Mouse (Mus musculus) cortical plate, adult 2 months (tissue): ENCODE data around the gene Bmp8a.

Source experiments
- CTCF ChIP-seq: fragments of 200-500 bp; IDR thresholded peaks from 2 replicates; pipeline ENCODE4 v1.5.1; 2011; ENCODE audit warnings: mild to moderate bottlenecking, control low read depth, low read length; ENCODE audit not compliant: insufficient read depth; ENCODE audit errors: extremely low read depth
- POLR2A ChIP-seq: fragments of 200-500 bp; IDR thresholded peaks from 2 replicates; pipeline ENCODE4 v1.6.1; 2011; ENCODE audit warnings: mild to moderate bottlenecking, low read length, control low read depth; ENCODE audit not compliant: insufficient read depth; ENCODE audit errors: extremely low read depth

- TF ChIP-seq CTCF, result no peak
- no peak for TF ChIP-seq POLR2A
These were observed 72.0 kb downstream of the Bmp8a start for GRCm38 (mm10) chr4:123271063-123271462.
